ENCODE assay signal across 23 mouse cellular contexts in the genomic region with DNA sequence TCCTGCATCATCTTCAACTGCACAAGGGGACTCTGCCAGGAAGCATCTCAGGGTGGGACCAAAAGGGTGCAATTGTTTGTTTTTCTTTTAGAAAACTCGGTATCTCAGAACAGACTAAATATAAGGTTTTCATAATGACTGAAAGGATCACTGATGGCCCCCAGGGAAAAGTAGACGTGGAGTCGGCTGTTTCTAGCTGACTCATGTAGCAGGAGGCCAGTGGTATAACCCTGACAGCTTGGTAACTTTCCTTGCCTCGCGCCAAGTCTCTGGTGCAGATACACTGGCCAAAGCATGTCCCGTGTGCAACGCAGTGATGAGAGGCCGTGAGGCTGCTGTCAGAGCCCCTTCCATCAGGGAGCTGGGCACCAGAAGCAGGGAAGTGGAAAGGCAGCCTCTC. TPM values are rescaled to one million over a fixed set of nuclear protein-coding genes. Genes with fewer than 3 reads are reported as not detected.
"Had no signal": no experiment of that assay in that cellular context is flagged by ENCODE, and none has a peak within 500 bp of the region (broad histone marks: within the 10 kb centered on the region; RNA-seq: fewer than 3 reads in every experiment).

No protein-coding gene starts in this region.

- H3K36me3 ChIP-seq: liver, embryonic 13.5 days; liver, embryonic 15.5 days; lung, embryonic 15.5 days; neural tube, embryonic 12.5 days; stomach, embryonic 15.5 days had no signal

- H3K4me1 ChIP-seq: liver, embryonic 13.5 days; liver, embryonic 15.5 days; stomach, embryonic 15.5 days had no signal

- DNase-seq: liver, embryonic 13.5 days; liver, postnatal 0 days; lung, adult 2 months; lung, postnatal 14 days; lung, postnatal 36 days; right cerebral cortex, postnatal 14 days; thymus, adult 2 months; thymus, postnatal 25 days; thymus, postnatal 4 days had no signal

- H3K9me3 ChIP-seq: liver, embryonic 13.5 days; liver, embryonic 15.5 days; lung, embryonic 15.5 days; neural tube, embryonic 12.5 days; stomach, embryonic 15.5 days had no signal

- H3K4me2 ChIP-seq: liver, embryonic 13.5 days; liver, embryonic 15.5 days; lung, embryonic 15.5 days; midbrain, embryonic 11.5 days; neural tube, embryonic 12.5 days; stomach, embryonic 15.5 days had no signal

- ATAC-seq: liver, postnatal 0 days; lung, postnatal 0 days; midbrain, embryonic 16.5 days had no signal

- H3K27ac ChIP-seq: liver, embryonic 13.5 days; liver, embryonic 15.5 days; lung, embryonic 15.5 days; macrophage; neural tube, embryonic 12.5 days; stomach, embryonic 15.5 days; stomach, postnatal 0 days had no signal

- H3K9ac ChIP-seq: liver, embryonic 13.5 days; liver, embryonic 15.5 days; liver, postnatal 0 days; lung, embryonic 15.5 days; neural tube, embryonic 12.5 days; stomach, embryonic 15.5 days had no signal

- H3K4me3 ChIP-seq: liver, embryonic 13.5 days; liver, embryonic 15.5 days; lung, embryonic 15.5 days; megakaryocyte, embryonic 14.5 days; neural tube, embryonic 12.5 days; stomach, embryonic 15.5 days had no signal

RNA-seq across cellular contexts. Expression of gene Calb2, which starts 1.7 kb away (rescaled TPM):
- total RNA-seq: megakaryocyte progenitor cell, adult 5-6 weeks; monocyte, adult 5-6 weeks; neutrophil, adult 5-6 weeks had no signal
- polyA plus RNA-seq: liver, embryonic 13.5 days; liver, embryonic 15.5 days; liver, postnatal 0 days; lung, adult 2 months; macrophage; spleen, adult 2 months had no signal
